Mouse (Mus musculus): Measurements from ENCODE around the gene Mcm2.

Gene Mcm2

DNA sequence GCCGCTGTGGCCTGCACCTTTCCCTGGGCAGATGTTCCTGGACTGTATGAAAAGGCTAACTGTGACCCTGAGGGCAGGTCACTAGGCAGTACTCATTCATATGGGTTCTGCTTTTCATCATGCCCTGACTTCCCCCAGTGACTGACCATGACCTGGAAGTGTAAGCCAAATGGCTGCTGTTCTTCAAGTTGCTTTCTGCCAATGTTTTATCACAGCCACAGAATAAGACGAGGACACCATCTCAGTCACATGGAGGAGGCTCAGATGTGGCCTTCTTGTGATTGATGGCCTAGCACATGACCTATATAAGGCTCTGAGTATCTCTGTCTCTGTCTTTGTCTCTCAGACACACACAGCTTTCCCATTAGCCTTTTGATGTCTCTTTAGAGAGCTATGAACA lies 51.0 kb downstream of the Mcm2 start:
- DNase-seq (ENCODE audit: low spot score in 2 of 2) = no peak

GRCm38 (mm10) chr6:88844901-88845565 lies 53.5 kb downstream of the Mcm2 start:
- no peak for DNase-seq (ENCODE audit: low spot score in 2 of 2)

- DNase-seq (ENCODE audit: low spot score in 2 of 2) = no peak
Measured at GRCm38 (mm10) chr6:88843781-88844725, 54.5 kb downstream of the Mcm2 start.

- DNase-seq (ENCODE audit: low spot score in 2 of 2) = no peak
Measured at GRCm38 (mm10) chr6:88843241-88843640, 55.3 kb downstream of the Mcm2 start.

DNA sequence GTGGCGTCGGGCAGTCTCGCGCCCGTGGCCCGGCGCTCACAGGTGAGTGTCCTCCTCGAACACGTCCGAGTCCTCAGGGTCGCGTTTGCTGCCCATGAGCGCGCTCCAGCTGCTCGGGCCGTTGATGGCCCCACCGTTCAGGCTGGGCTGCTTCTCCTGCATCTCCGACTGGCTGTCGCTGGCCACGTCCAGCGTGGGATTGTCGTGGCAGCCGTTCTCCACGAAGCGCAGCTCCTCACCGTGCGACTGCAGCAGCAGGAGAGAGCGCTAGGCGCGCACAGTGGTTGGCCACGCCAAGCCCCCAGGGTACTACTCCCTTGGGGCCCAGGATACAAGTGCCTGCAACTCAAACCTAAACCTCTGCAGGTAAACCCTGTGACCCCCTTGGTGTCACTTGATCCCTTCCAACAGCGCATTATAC lies 55.8 kb downstream of the Mcm2 start:
- DNase-seq (ENCODE audit: low spot score in 2 of 2) = peak in 1 of 2 experiments; percentile 49

- peak; percentile 98 to 99 for DNase-seq (ENCODE audit: low spot score in 2 of 2)
Measured at GRCm38 (mm10) chr6:88841781-88842689, 56.5 kb downstream of the Mcm2 start, which contains the start of gene Abtb1. Gene Abtb1, minus strand, starts transcription at chr6:88841984.

DNA sequence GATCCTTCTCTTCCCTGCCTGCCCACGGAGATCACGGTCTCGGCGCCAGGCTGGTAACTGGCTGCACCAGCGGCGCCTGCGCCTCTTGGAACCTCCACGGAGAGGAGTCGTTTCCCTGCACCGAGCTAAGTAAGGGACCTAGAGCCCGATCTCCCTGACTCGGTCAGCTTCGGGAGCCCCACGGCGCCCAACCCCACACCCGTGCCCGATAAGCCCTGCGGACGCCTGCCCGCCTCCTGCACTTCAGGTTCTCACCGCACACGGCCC lies 57.1 kb downstream of the Mcm2 start:
- DNase-seq (ENCODE audit: low spot score in 2 of 2) = peak in 1 of 2 experiments; percentile 82

DNA sequence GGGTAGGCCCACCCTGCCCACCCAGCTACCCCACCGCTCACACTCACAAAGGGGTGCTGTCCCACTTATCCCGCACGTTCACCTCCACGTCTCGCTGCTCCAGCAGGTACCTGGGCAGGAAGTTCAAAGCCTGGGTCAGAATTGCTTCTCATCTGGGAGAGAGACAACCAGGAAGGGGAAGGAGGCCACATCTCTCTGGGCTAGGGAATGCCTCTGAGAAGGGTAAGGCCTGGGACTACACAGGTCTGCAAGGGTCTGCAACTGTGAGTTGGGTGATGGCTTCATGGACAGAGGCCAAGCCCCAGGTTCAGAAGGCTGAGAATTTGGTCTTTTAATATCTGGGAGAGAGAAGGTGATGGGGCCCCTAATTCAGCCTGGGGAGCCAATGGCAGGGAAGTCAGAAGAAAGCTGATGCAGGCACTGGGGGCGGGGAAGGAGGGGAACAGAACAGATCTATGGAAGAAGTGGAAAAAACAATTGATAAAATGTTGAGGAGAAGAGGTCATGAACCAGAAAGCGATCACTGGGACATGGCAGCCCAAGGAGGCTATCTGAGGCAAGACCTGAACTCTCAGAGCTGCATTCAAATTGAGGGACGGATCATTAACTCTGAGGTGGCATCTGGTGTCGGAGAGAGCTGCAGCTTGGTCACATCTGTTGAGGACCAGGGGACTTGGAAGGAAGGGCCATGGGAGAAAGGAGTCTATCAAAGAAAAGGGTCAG lies 57.6 kb downstream of the Mcm2 start:
- DNase-seq (ENCODE audit: low spot score in 2 of 2) = peak in 1 of 2 experiments; percentile 63

DNA sequence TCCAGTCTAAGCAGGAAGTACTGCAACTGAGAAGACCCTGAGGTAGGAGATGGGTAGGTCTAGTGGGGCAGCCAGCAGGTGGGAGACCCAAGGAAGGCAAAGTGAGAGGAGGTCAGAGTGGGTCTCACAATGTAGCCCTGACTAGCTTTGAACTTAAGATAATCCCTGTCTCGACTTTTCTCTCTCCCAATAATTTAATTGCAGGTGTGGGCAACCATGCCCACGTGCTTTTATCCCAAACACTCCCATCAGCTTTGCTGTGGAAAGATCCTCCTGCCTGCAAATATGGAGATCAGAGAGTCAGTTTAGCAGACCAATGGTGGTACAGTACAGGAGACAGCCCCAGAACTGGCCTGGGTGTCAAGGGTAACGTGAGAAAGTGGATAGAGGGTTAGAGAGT lies 58.4 kb downstream of the Mcm2 start:
- DNase-seq (ENCODE audit: low spot score in 2 of 2) = no peak

- DNase-seq (ENCODE audit: low spot score in 2 of 2) = no peak
Measured at GRCm38 (mm10) chr6:88839135-88839970, 59.2 kb downstream of the Mcm2 start.

GRCm38 (mm10) chr6:88838613-88839012 lies 60.0 kb downstream of the Mcm2 start:
- DNase-seq (ENCODE audit: low spot score in 2 of 2) = no peak

DNA sequence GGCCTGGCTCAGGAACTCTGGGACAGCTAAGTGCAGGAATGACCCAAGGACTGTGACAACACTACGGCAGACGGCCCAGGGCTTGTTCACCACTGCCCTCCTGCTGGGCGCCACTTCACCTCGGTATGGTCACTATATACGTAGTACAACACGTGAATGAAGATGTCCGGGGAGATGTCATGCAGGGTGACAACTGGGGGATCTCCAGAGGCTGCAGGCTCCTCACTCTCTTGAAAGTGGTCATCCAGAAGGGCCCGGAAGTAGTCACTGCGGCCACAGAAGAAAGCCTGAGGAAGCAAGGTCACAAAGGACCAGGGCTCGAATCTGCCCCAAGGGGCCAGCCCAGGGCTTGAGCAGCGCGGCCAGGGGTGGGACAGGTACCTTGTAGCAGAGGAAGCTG lies 60.6 kb downstream of the Mcm2 start:
- DNase-seq (ENCODE audit: low spot score in 2 of 2) = no peak

DNA sequence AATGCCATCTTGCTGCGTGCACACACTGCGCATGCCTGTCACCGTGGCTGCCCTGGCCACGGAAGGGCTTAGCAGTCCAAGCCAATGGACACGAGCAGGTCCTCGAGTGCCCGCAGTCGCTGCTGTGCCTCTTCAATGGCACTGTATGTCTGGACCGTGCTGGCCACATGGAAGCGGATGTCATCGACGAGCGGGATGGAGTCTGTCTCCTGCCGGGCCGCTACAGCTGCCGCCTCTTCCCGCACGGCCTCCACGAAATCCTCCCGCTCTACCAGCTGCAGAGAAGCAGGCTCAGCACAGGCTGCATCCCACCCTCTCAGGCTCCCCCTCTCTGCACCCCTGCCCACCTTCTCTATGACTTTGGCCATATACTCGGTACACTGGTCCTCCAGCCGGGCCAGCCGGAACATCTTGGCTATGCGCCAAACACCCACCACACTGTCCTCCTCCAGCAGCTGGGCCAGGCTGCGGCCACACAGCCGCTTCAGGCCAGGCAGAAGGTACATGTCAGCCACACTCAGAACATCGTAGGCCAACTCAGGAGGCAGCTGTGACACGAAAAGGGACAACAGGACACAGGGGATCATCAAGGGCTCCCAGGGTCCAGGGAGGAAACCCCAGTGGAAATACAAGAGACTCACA lies 62.3 kb downstream of the Mcm2 start:
- DNase-seq (ENCODE audit: low spot score in 2 of 2) = no peak

GRCm38 (mm10) chr6:88835047-88835446 lies 63.5 kb downstream of the Mcm2 start:
- DNase-seq (ENCODE audit: low spot score in 2 of 2) = peak; percentile 74 to 83
